In genomic region chr8:120416522-120417394, GRCm38 (mm10) we compare ENCODE assay signal across 8 mouse cellular contexts.
DNase-seq lines count a peak whose midpoint lies in the region; ATAC-seq and TF ChIP-seq lines count a peak whose summit lies in the region.

No protein-coding gene starts in this region.

- peak; percentile 83 for ATAC-seq in embryonic facial prominence, embryonic 15.5 days (ENCODE audit: insufficient number of reproducible peaks, low FRiP score, low TSS enrichment, low read depth)
- peak; percentile 58 for ATAC-seq in kidney, embryonic 14.5 days (ENCODE audit: low FRiP score, low TSS enrichment)
- peak; percentile 34 for ATAC-seq in liver, embryonic 14.5 days (ENCODE audit: insufficient read depth)
- ATAC-seq in neural tube, embryonic 11.5 days (ENCODE audit: insufficient read depth, low FRiP score, low TSS enrichment): peak; percentile 78

- TF ChIP-seq EP300 in liver, embryonic 14.5 days (IDR thresholded peaks at IDR 0.05; ENCODE audit: low read depth): no peak

- peak overlapping the region; percentile 83 for H3K27ac ChIP-seq in left cerebral cortex, adult 2 months
- H3K27ac ChIP-seq in embryonic facial prominence, embryonic 15.5 days (replicated peaks): peak overlapping the region; percentile 92
- peak overlapping the region; percentile 90 for H3K27ac ChIP-seq in heart, embryonic 10.5 days
- peak overlapping the region; percentile 87 for H3K27ac ChIP-seq in kidney, embryonic 14.5 days (ENCODE audit: low read depth, low read length)
- H3K27ac ChIP-seq in liver, embryonic 14.5 days: no peak overlapping the region
- H3K27ac ChIP-seq in neural tube, embryonic 11.5 days (ENCODE audit: low read depth, low read length): peak overlapping the region; percentile 94

- WGBS in embryonic facial prominence, embryonic 15.5 days: 4% methylated on average over 33 of the region's 33 CpGs
- 8% methylated on average over 33 of the region's 33 CpGs for WGBS in heart, embryonic 10.5 days
- WGBS in kidney, embryonic 14.5 days: 3% methylated on average over 33 of the region's 33 CpGs
- 22% methylated on average over 33 of the region's 33 CpGs for WGBS in liver, embryonic 14.5 days (ENCODE audit: insufficient replicate concordance)
- WGBS in neural tube, embryonic 11.5 days: 4% methylated on average over 33 of the region's 33 CpGs

- intact Hi-C loops in left cerebral cortex, adult 2 months (cut with DNase I): loop anchor here (5.0 kb wide), 1 partner anchor 121 kb away; no protein-coding TSS in a partner anchor

- H3K4me2 ChIP-seq in embryonic facial prominence, embryonic 15.5 days (replicated peaks): peak overlapping the region; percentile 43
- H3K4me2 ChIP-seq in kidney, embryonic 14.5 days (replicated peaks; ENCODE audit: low read depth, low read length): peak overlapping the region; percentile 31
- peak overlapping the region; percentile 23 for H3K4me2 ChIP-seq in liver, embryonic 14.5 days (ENCODE audit: low read depth)
- peak overlapping the region; percentile 21 for H3K4me2 ChIP-seq in neural tube, embryonic 11.5 days (ENCODE audit: low read depth)

- DNase-seq in left cerebral cortex, adult 2 months (ENCODE audit: extremely low spot score in 1 of 2, low spot score in 2 of 2): peak; percentile 48 to 69
- DNase-seq in left cerebral cortex, adult 11 months (ENCODE audit: low spot score): no peak
- DNase-seq in heart, embryonic 10.5 days (ENCODE audit: low spot score): peak; percentile 89
- no peak for DNase-seq in liver, embryonic 14.5 days (ENCODE audit: low read depth in 3 of 3, low spot score in 3 of 3)
- peak; percentile 84 for DNase-seq in neural tube, embryonic 11.5 days (ENCODE audit: low spot score)
- peak; percentile 56 for DNase-seq in thymus, postnatal 0 days (ENCODE audit: low spot score)

- no peak overlapping the region for H3K4me3 ChIP-seq in left cerebral cortex, adult 2 months
- peak overlapping the region; percentile 12 for H3K4me3 ChIP-seq in embryonic facial prominence, embryonic 15.5 days (replicated peaks)
- peak overlapping the region; percentile 42 for H3K4me3 ChIP-seq in heart, embryonic 10.5 days
- H3K4me3 ChIP-seq in kidney, embryonic 14.5 days (ENCODE audit: low read length): peak overlapping the region; percentile 5; the same call in 1 of the 2 replicates
- H3K4me3 ChIP-seq in liver, embryonic 14.5 days (ENCODE audit: insufficient read depth in 1 of 2, low read depth in 2 of 2, low read length in 2 of 2): no peak overlapping the region
- H3K4me3 ChIP-seq in neural tube, embryonic 11.5 days (ENCODE audit: low read depth, low read length): no peak overlapping the region

- TF ChIP-seq CTCF in left cerebral cortex, adult 2 months (IDR thresholded peaks at IDR 0.05): peak; percentile 44
- TF ChIP-seq CTCF in liver, embryonic 14.5 days (IDR thresholded peaks at IDR 0.05; ENCODE audit: low read depth): peak; percentile 64

- peaks cover 92% of the 10 kb centered on the region for H3K4me1 ChIP-seq in embryonic facial prominence, embryonic 15.5 days
- H3K4me1 ChIP-seq in heart, embryonic 10.5 days: peaks cover 91% of the 10 kb centered on the region
- H3K4me1 ChIP-seq in kidney, embryonic 14.5 days (ENCODE audit: control insufficient read depth, insufficient read depth, low read length): peaks cover 44% of the 10 kb centered on the region
- peaks cover 3 to 20% of the 10 kb centered on the region in 2 experiments for H3K4me1 ChIP-seq in liver, embryonic 14.5 days (replicated peaks; ENCODE audit: control insufficient read depth in 2 of 2, insufficient read depth in 2 of 2, low read length in 1 of 2)
- peaks cover 83% of the 10 kb centered on the region for H3K4me1 ChIP-seq in neural tube, embryonic 11.5 days (ENCODE audit: control insufficient read depth, insufficient read depth, low read length)

- H3K27me3 ChIP-seq in embryonic facial prominence, embryonic 15.5 days: no peaks in the 10 kb centered on the region
- H3K27me3 ChIP-seq in heart, embryonic 10.5 days (ENCODE audit: insufficient read depth, poor library complexity, severe bottlenecking): peaks cover 24% of the 10 kb centered on the region
- H3K27me3 ChIP-seq in kidney, embryonic 14.5 days (ENCODE audit: control insufficient read depth, insufficient read depth, low read length): no peaks in the 10 kb centered on the region
- no peaks in the 10 kb centered on the region for H3K27me3 ChIP-seq in liver, embryonic 14.5 days (ENCODE audit: control insufficient read depth, insufficient read depth, low read length)
- H3K27me3 ChIP-seq in neural tube, embryonic 11.5 days (ENCODE audit: control insufficient read depth, insufficient read depth, low read length): no peaks in the 10 kb centered on the region

- no peaks in the 10 kb centered on the region for H3K9me3 ChIP-seq in embryonic facial prominence, embryonic 15.5 days (replicated peaks)
- H3K9me3 ChIP-seq in heart, embryonic 10.5 days: no peaks in the 10 kb centered on the region
- H3K9me3 ChIP-seq in kidney, embryonic 14.5 days (ENCODE audit: control insufficient read depth, low read length): no peaks in the 10 kb centered on the region
- H3K9me3 ChIP-seq in liver, embryonic 14.5 days (ENCODE audit: control insufficient read depth, low read length): no peaks in the 10 kb centered on the region
- no peaks in the 10 kb centered on the region for H3K9me3 ChIP-seq in neural tube, embryonic 11.5 days (ENCODE audit: control insufficient read depth, low read length)

- no peaks in the 10 kb centered on the region for H3K36me3 ChIP-seq in embryonic facial prominence, embryonic 15.5 days
- H3K36me3 ChIP-seq in heart, embryonic 10.5 days: no peaks in the 10 kb centered on the region
- H3K36me3 ChIP-seq in kidney, embryonic 14.5 days (ENCODE audit: control insufficient read depth, insufficient read depth, low read length): no peaks in the 10 kb centered on the region
- H3K36me3 ChIP-seq in liver, embryonic 14.5 days (replicated peaks; ENCODE audit: control insufficient read depth, insufficient read depth, low read depth): no peaks in the 10 kb centered on the region
- no peaks in the 10 kb centered on the region for H3K36me3 ChIP-seq in neural tube, embryonic 11.5 days (ENCODE audit: control insufficient read depth, insufficient read depth, low read length)

- no peak overlapping the region for H3K9ac ChIP-seq in embryonic facial prominence, embryonic 15.5 days
- H3K9ac ChIP-seq in kidney, embryonic 14.5 days (ENCODE audit: low read depth, low read length): peak overlapping the region; percentile 46
- H3K9ac ChIP-seq in liver, embryonic 14.5 days (replicated peaks): no peak overlapping the region
- H3K9ac ChIP-seq in neural tube, embryonic 11.5 days (ENCODE audit: low read length): peak overlapping the region; percentile 37; the same call in 1 of the 2 replicates

Comparison
In these comparisons a context has a peak if more than half of its experiments do, and no peak if none do; other contexts are left out.
1. DNase-seq: peak in left cerebral cortex, adult 2 months (2 of 2), heart, embryonic 10.5 days (single experiment), neural tube, embryonic 11.5 days (single experiment) and thymus, postnatal 0 days (single experiment); none in left cerebral cortex, adult 11 months (single experiment) and liver, embryonic 14.5 days (0 of 3).
2. H3K4me3 ChIP-seq: peak in embryonic facial prominence, embryonic 15.5 days (single experiment), heart, embryonic 10.5 days (single experiment) and kidney, embryonic 14.5 days (single experiment); none in left cerebral cortex, adult 2 months (single experiment), liver, embryonic 14.5 days (0 of 2) and neural tube, embryonic 11.5 days (single experiment).
3. H3K9ac ChIP-seq: peak in kidney, embryonic 14.5 days (single experiment) and neural tube, embryonic 11.5 days (single experiment); none in embryonic facial prominence, embryonic 15.5 days (single experiment) and liver, embryonic 14.5 days (single experiment).
4. Peak in every context shown above with its lines, with median percentiles within 50 percentile points of each other: ATAC-seq and H3K4me2 ChIP-seq.